Mouse (Mus musculus) neutrophil, adult 5-6 weeks (primary cell): ENCODE measurements at regions not wholly inside any gene's neighbourhood (a gene's known extent, or its start where the extent isn't known, plus 50 kb on each side); places are given as distances from the start of the nearest gene placed in this dataset.
A peak's percentile ranks its signal among the peaks of the same experiment; 100 is the strongest.

Experiments
- ATAC-seq: fragments of 151-379, 151-347 bp; 2 replicates; pipeline ENCODE4 v1.8.0; 2017; ENCODE audit warnings: mild to moderate bottlenecking, moderate TSS enrichment; ENCODE audit not compliant: insufficient number of reproducible peaks, poor library complexity, low FRiP score, severe bottlenecking; ENCODE audit errors: extremely low read depth

DNA sequence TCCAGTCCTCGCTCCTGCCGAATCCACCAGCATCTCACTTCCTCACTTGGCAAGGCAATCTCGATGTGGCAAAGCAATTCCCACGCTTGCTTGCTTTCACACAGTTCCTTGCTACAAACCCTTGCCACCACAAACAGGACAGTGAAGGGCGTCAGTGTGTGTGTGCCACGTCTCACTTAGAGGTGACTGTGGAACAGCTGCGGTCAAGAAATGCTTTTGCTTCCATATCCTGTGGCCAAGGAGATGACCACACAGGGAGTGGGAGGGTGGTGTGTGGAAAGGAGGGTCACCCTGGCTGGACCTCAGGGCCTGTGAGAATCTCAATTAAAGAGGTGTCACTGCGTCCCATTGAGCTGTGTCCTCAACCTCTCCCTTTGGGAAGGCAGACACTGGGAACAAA lies 207.4 kb downstream of the Opa1 start:
- ATAC-seq = no peak

DNA sequence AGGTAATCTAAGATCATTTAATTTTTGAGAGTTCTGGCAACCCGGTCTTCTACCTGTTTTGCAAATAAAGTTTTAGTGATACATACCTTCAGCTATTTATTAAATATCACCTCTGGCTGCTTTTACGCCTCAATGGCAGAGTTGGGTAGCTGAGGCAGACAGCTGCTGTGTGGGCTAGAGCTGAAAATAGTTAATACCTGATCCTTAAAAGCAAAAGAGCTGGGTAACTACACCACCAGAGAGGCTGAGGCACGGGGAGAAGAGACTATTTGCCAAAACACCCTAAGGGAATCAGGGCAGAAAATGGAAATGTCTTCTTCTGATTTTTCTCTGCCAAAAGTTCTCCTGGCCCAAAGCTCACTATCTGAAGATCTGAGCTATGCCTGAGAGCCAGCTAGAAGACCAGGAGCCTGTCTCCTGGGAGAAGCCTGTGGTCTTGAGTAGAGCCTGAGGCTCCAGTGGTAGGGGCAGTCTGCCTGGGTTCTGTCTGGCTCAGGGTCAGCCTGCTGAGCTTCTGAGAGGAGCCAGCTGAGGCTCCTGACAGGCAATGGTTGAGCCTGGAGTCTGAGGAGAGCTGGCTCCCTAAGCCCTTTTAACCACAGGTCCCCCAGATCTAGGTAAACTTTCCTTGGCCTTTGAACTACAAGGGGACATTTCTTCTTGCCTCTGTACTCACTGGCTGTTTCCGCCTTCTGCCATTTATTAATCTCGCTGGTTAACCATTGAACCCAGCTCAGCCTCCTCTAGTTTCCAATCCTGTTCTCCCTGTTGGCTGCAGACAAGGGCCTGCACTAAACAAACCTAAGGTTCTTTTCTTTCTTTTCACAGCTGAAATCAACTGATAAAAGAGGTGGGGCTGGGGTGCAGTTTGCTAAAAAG lies 208.7 kb downstream of the Opa1 start:
- no peak for ATAC-seq

DNA sequence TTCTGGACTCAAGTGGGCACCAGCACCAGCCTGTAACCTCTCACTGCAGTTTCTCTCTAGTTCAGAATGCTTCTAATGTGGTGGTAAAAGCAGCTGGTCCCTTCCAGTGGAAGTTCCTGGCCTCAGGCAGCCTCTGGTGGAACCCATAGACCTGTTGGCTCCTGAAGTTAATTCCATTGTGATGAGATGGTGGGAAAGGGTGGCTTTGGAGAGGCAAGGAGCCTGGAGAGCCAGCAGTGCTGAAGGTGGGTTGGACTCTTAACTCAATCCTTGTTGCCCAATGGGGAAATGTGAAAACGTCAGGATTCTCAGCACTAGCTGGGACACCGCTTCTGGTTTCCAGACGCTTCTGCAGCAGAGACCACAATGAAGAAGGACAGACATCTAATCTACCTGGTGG lies 210.9 kb downstream of the Opa1 start:
- no peak for ATAC-seq

DNA sequence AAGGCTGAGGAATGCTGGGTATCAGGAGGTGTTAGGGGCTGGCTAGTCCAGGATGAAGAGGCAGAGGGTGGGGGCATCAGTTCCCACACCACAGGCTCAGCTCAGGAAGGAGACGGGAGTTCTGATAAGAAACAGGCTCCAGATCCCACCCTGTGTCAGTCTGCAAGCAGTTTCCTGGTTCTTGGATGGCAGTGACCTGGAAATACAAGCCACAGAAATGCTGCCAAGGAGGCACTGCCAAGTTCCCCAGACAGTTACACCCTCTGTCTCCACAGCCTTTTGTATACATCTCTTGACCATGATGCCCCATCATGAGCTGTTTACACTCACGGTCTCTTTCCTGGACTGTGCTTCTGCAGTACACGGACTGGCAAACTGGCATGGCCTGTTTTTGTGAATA lies 220.1 kb downstream of the Opa1 start:
- no peak for ATAC-seq

DNA sequence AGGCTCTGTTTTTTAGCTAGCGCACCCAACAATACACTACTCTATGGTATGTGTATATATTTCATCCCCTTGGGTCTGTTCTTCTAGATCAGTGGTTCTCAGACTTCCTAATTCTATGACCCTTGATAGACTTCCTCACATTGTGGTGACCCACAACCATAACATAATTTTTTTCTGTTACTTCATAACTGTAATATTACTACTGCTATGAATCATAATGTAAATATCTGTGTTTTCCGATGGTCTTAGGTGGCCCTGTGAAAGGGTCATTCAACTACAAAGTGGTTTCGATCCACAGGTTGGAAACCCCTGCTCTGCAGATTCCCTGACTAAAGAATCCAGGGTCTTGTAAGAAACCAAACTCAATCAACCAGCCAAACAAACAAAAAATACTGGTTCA lies 220.8 kb downstream of the Opa1 start:
- ATAC-seq = no peak

DNA sequence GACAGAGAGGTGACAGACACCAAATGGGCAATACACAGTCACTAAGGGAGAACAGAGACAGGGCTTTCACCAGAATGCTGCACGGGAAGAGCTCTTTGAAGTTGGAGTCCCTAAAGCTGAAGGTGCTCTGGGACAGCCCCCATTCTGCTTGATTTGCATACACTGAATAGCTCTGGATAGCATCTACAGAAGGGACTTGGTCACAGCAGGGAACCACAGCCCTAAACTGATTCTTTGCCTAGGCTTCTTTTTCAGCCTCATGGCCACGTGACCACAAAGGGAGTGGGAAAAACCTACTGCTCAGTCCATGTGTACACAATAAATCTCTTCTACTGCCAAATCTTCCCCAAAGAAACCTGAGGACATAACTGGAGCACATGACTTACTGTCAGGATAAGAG lies 221.3 kb downstream of the Opa1 start:
- peak; percentile 66; the same call in 1 of the 2 replicates for ATAC-seq

DNA sequence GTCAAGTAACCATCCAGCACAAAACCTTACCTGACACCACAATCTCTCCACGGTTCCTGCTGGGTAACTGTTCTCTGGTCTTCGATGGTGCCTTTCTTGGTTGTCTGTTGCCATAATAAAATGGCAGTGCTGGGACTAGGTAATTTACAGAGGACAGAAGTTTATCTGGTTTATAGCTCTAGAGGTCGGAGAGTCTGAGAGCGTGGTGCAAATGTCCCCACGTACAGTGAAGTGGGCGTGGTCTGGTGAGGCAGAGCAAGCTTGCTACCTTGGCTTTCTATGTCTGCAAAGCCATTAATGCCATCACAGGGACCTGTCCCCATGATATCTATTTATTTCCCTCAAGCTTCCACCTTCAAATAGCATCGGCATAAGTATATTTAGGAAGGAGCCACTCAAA lies 223.0 kb downstream of the Opa1 start:
- ATAC-seq = no peak

DNA sequence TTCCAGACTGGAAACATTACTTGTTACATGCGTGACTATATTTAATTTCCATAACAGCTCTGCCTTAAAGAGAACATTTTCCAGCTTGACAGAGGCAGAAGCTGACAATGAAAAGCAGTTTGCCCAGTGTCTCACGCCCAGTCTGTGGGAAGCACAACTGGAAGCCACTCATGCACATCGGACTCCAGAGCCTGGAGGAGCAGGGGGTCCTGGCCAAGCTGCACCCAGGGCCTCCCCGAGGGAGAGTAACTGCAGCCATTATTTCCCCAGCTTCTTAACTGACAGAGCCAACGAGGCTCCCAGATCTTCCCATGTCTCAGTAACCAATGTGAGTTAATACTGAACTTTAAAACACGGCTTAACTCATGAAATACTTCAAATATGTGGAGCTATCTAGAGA lies 223.5 kb downstream of the Opa1 start:
- no peak for ATAC-seq

DNA sequence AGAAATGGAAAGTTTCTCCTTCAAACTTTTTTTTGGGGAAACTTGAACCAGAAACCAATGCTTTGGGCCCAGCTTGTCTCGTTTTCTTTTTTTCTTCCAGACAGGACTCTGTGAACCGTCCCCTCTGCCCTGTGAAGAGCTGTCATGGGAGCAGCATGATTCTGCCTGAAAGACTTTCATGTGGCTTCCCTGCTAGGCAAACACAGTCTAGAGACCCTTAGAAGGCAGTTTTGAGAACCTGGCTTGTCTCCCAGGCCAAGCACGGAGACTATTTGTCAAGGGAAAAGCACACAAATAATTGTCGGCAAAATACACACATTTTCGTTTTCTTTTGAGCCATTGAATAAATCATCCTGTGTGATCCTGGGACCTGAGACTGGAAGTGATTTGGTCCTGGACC lies 228.7 kb downstream of the Opa1 start:
- no peak for ATAC-seq

DNA sequence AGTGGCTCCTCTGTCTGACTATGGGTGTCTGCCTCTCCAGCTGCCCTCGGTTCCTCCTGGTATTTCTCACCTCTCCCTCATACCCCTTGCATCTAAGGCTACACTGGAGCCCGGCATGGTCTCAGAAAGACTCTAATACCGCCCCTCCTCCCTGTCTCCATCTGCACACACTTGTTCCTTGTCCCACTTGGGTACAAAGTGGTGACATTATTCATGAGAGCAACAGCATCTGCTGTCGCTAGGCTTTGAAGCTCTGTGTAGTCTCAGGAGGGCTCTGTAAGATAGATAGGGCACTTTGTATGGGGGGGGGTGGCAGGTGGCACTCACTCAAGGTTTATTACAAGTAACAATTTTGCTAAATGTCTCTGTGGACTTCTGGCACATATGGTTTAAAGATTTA lies 229.7 kb downstream of the Opa1 start:
- ATAC-seq = no peak

DNA sequence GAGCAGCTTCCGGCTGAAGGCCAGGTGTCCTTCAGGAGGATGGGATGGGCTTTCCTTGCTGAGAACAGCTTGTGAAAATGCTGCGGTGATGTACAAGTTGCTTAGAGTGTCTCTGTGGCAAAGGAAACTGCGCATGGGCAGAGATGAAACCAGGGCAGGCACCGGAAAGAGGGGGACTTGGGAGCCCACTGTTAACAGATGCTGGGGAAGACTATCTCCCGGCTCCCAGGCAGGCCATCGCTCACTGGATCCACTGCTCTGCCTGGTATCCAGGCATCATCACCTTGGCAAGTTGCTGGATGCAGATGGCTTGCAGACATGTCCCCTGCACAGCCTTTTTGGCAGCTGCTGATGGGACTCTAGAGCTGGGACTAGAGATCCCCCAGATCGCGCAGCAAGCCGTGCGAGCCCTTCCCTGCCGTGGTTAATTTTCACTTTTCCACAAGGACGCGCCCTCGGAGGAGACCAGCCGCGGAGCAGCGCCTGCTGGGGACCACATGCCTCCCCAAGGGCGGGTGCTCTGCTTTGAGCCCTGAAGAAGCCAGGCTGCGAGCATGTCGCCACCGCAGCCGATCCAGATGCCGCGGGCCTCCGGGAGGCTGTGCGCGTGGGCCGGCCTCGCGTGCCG lies 234.4 kb downstream of the Opa1 start:
- no peak for ATAC-seq

DNA sequence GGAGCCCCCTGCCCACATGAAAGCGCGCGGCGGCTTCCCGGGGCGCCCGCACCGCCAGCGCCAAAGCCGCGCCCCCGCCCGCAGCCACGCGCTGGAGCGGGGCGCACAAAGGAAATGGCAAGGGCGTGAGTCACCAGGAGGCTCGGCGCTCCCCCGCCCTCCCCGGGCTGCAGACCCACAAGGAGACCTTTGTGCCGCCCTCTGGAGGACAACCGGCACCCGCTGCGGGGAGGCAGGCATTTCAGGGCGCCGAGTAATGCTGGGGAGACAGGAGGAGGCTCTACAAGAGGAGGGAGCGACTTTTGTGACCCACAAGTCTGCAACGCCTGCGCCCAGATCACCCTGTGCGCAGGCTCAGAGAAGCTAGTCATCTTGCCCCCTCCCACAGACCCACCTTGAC lies 234.9 kb downstream of the Opa1 start:
- peak; percentile 66 for ATAC-seq

DNA sequence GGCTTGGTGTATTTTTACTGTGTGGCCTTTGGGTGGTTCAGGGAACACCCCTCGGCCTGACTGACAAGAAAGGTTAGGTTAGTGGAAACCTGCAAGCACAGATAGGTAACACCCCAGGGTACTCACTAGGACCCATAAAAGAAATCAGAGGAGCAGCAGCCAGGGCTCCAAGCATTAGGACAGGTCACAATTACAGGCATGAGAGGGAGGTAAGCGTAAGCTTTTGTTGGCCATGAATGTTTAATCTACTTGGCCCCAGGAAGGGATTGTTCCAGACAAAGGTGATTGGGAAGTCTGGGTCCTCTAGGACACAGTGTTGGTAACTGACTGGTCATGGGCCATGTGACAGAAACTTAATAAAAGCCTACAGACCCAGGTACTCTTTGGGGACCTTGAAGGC lies 235.5 kb downstream of the Opa1 start:
- ATAC-seq = no peak

DNA sequence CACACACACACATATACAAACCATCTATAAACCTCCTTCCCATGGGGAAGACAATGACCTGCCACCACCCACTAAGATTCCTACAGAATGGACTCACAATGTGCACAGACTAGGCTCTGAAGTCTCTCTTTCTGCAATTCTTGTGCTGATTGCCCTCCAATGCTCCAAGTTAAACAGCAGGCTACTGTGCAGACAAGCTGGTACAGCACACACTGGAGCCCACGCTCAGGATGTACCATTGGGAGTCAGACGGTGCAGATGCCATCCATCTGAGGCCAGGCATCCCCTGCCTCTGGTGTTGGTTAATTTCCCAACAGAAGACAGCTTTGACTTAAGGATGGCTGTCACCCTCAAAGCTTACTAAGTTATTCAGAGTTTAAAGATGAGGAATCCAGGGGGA lies 236.1 kb downstream of the Opa1 start:
- ATAC-seq = no peak

DNA sequence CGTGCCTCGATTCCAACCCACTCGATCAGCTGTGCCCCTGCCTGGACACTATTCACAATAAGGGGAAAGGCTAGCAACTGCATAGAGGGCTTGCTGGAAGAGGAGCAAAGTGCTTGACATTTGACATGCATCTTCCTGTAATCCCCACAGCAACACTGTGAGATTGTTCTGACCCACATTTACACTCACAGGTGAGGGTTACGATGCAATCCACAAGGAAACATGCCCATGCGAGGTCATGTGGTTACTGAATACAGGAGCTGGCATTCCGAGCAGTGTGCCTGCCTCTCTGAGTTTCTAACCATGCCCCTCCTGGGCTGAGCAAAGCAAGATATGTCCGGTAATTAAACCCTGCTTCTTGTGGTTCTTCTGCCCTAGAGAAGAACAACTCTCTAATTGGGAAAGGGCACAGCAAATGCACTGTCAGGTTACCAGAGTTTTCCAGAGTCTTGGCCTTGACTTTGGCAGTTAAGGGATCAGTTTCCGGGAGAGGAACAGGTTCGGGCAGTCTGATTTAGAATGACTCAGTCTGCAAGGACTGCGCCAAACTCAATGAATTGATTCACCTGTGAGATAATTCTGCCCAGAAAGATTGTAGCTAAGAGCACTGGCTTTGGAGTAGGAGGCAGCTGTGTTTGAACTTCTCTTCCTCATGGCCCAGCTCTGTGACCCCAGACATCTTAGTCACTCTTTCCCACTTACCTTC lies 236.7 kb downstream of the Opa1 start:
- ATAC-seq = no peak

DNA sequence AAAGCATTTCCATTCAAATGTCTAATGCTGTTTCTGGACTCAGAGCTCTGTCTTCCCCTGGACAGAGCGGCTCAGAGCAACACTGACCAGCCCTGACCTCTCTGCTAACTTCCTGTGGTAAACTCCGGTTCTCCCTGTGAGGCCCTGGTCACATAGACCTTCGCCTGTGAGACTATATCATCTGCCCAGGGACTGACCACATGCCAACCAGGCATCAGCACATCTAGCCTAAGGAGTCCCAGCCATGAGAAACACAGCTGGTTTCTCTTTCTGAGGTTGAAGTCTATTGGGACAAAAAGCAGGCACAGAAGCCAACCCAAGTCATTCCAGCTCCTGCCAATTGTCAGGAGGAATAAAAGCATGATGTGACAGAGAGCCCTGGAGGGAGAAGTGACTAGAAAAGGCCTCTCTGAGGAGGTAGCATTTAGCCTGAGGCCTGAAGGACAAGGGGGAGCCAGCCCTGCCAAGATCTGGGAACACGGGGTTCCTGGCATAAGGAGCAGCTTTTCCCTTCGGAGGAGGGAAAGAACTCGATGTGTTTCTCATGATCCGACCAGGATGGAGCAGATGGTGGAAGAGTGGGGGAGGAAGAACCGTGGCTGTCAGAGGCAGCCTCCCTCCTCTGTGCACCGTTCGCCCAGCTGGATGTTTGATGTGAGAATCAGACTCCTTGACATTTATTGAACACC lies 237.7 kb downstream of the Opa1 start:
- ATAC-seq = no peak

DNA sequence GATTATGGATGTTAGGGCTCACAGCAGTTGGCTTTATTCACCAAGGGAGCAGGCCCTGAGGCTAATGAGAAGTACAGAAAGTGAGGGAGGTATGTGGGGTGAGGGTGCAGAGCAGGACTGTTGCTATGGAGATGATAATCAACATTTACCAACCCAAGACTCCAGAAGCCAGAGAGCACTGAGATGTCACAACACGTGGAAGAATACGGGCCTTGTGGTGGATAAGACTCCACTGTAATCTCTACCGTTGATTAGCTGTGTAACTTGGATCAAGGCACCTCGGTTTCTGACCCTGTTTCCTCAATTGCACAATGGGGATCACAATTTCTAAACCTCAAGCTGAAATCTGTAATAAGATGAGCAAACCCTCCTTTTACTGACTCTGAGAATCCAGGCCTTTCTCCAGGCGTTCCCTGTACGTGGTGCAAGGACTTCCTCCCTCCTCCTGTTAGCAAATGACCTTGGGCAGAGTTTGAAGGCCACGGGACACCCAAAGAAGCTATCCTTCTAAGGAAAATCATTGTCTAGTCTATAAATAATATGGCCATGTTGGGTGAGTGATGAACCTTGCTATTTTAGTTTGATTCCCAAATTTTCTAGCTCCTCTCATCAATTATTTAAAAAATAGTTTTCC lies 239.8 kb downstream of the Opa1 start:
- no peak for ATAC-seq

DNA sequence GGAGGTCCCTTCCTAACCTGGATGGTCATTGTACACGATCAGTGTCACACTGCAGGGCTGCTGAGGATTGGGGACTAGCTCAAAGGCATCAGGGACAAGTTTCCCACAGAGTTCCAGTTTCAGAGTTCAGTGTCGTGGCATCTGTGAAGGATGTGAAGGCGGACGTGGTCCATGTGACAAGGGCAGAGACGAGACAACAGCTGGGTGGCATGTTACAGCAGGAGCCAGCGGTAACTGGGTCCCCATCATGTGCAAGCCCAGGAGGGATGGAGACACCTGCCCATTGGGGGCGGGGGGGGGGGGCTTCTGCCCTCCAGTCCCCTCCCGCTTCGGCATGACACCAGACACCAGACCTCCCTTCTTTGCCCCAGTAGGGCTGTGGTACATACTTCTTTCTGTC lies 241.6 kb downstream of the Opa1 start:
- no peak for ATAC-seq

DNA sequence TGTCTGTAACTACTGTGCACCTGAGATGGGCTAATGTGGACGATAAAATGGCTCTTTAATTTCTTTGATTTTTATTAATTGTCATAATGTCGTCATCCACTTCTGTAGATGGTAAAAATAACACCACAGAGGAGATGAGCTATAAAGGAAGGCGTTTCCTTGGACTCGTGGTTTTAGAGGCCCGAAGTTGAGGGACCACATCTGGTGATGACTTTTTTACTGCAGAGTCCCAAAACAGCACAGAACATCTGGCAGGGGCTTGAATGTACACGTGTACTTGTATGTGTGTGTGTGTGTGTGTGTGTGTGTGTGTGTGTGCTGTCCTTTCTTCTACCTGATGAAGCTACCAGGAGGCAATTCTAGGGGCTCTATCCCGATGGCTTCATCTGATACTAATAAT lies 242.1 kb upstream of the Hes1 start:
- no peak for ATAC-seq
